Mouse (Mus musculus) embryonic fibroblast, embryonic 13.5 days (primary cell): ENCODE measurements around the gene Aar2. TPM values are rescaled to one million over a fixed set of nuclear protein-coding genes. Genes with fewer than 3 reads are reported as not detected.

Source experiments
- H3K27ac ChIP-seq: 2 replicates; pipeline ENCODE4 v1.5.1; 2012; ENCODE audit warnings: low read length, control low read depth, inconsistent platforms; ENCODE audit not compliant: insufficient read depth
- H3K4me1 ChIP-seq: 2 replicates; pipeline ENCODE4 v1.6.1; 2011; ENCODE audit warnings: low read length; ENCODE audit not compliant: control insufficient read depth, insufficient read depth
- H3K4me3 ChIP-seq: 2 replicates; pipeline ENCODE4 v1.5.1; 2011; ENCODE audit warnings: mild to moderate bottlenecking, control low read depth, low read length; ENCODE audit not compliant: insufficient read depth
- CTCF ChIP-seq: IDR thresholded peaks from 2 replicates; pipeline ENCODE4 v1.5.1; 2011; ENCODE audit warnings: mild to moderate bottlenecking, control low read depth, low read length, moderate library complexity, borderline replicate concordance; ENCODE audit not compliant: insufficient read depth
- POLR2A ChIP-seq: IDR thresholded peaks from 2 replicates; pipeline ENCODE4 v1.6.1; 2011; ENCODE audit warnings: low read depth, mild to moderate bottlenecking, control low read depth, low read length, moderate library complexity
- polyA plus RNA-seq: library from polyadenylated mRNA; stranded (reverse); fragments of >200 nt; gene quantifications from 2 replicates; pipeline ENCODE4 v1.2.4, GENCODE M21; 2011; ENCODE audit warnings: low read depth; ENCODE audit not compliant: missing spikeins, insufficient read length

The Aar2 gene
- polyA plus RNA-seq, 1 experiment = 14.1 TPM

DNA sequence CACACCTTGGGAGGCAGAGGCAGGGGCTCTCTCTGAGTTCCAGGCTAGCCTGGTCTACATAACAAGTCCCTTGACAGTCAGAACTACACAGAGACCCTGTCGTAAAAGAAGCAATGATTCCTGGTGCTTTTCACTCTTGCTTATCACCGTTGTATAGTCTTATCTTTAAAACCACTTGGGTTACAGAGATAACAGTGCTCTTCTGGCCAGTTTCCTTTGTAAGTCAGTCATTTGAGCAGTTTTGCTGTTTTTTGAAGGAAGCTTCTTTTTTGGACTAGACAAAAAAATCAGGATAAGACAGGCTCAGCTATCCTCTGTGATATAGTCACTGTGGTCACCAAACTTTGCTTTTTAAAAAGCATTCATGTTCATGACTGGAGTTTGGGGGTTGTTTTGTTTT, 14.4 kb downstream of the Aar2 start:
- no peak overlapping the region for H3K4me3 ChIP-seq
- TF ChIP-seq CTCF = no peak
- TF ChIP-seq POLR2A = no peak
- no peaks in the 10 kb centered on the region for H3K4me1 ChIP-seq
- H3K27ac ChIP-seq = no peak overlapping the region

- H3K27ac ChIP-seq = no peak overlapping the region
- no peaks in the 10 kb centered on the region for H3K4me1 ChIP-seq
- H3K4me3 ChIP-seq = no peak overlapping the region
- no peak for TF ChIP-seq CTCF
- no peak for TF ChIP-seq POLR2A
Measured at GRCm38 (mm10) chr2:156563557-156563956, 16.2 kb downstream of the Aar2 start.

DNA sequence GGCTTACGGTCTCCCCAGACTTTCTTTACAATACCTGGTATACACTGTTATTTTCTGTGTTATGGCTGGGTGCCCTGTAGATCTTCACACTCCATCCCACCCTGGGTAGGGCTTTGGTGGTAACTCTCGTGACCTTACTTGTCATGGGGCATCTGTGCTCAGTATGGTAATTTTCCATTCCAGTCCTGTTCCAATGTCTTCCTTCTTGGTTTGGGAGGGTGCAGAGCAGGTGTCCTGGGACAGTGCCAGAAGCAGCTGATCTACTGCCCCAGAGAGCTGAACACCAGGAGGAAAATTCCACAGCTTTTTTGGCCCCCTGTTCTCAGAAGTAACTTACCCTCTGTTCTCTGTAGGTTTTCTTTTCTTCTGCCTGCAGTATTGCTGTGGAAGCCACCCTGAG, 19.1 kb downstream of the Aar2 start:
- Histone ChIP-seq H3K4me1 (no peaks in the 10 kb centered on the region), H3K27ac (no peak overlapping the region), H3K4me3 (no peak overlapping the region)
- no peak for TF ChIP-seq CTCF
- TF ChIP-seq POLR2A = no peak

GRCm38 (mm10) chr2:156568647-156569046, 21.3 kb downstream of the Aar2 start:
- Histone ChIP-seq H3K4me1 (no peaks in the 10 kb centered on the region), H3K4me3 (no peak overlapping the region), H3K27ac (no peak overlapping the region)
- TF ChIP-seq POLR2A = no peak
- no peak for TF ChIP-seq CTCF

DNA sequence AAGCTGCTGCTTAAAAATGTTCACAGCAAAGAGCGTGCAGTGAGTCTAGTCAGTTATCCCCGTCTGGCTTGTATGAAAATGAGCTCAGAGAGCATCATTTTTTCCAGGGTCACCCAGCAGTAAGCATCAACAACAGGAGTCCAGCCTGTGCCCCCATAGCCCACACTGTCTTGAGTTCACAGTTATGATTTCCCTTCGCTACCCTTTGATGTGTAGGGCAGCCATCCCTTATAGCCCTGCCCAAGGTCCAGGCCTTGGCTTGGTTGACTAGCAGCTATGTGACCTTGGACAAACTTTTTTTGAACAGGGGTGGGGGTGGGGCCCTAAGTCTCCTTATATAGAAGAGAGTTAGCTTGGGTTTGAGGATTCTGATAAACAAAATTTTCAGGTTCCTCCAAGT, 21.9 kb downstream of the Aar2 start:
- Histone ChIP-seq H3K4me3 (no peak overlapping the region), H3K27ac (no peak overlapping the region), H3K4me1 (no peaks in the 10 kb centered on the region)
- TF ChIP-seq POLR2A (no peak), CTCF (no peak)

- Histone ChIP-seq H3K27ac (no peak overlapping the region), H3K4me1 (no peaks in the 10 kb centered on the region), H3K4me3 (no peak overlapping the region)
- TF ChIP-seq POLR2A (no peak), CTCF (no peak)
Measured at GRCm38 (mm10) chr2:156571521-156571920, 24.1 kb downstream of the Aar2 start.

DNA sequence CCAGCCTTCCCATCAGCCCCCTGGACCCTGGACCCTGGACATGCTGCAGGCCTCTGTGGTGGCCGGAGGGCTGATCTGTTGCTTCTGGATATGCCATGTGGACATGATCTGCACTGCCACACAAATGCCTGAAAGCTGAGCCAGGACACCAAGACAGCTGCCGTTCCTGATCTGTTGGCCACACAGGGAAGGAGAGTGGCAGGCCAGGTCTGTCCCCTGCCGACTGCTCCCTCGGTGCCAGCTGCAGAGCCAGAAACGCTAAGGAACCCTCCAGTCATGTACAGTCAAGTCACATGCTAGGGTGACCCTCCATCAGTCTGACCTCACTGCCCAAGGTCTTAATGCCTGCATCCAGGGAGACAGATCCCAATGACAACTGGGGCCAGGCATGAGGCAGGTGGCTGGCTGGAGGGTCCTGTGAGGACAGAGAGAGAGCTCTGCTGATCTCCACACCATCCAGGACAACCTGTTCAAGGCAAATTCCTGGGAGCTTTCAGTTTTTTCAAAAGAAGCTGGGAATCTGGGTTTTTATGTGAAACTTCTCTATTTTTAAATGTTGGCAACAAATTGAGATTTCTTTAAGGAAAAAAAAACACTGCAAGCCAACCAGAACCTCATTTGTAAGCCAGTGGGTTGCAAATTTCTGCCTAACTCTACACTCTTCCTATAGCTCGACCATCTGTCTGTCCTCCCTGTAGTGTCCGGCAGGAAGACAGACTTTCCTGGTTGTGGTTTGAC, 29.6 kb downstream of the Aar2 start:
- no peak for TF ChIP-seq CTCF
- TF ChIP-seq POLR2A = no peak
- Histone ChIP-seq H3K27ac (no peak overlapping the region), H3K4me1 (no peaks in the 10 kb centered on the region), H3K4me3 (no peak overlapping the region)

- TF ChIP-seq POLR2A (no peak), CTCF (no peak)
- H3K27ac ChIP-seq = no peak overlapping the region
- no peaks in the 10 kb centered on the region for H3K4me1 ChIP-seq
- H3K4me3 ChIP-seq = no peak overlapping the region
Measured at GRCm38 (mm10) chr2:156580507-156580906, 33.1 kb downstream of the Aar2 start.

DNA sequence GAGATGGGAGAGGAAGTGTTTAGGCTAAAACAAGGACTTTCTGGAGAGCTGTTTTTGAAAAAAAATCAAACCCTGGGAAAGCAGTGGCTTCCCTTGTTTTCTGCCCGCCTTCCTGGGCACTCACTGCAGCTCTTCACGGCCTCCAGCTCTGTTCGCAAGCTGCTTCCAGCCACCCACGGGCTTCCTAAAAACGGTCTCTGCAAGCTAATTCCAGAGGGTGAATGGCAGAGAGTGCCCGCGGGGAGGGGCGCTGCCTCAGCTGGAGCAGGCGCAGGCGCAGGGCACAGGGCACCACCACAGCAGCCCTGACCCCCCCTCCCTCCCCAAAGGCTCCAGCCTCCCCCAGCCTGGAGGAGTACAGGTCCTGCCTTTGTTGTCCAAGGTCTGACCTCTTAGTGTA, 33.9 kb downstream of the Aar2 start:
- no peaks in the 10 kb centered on the region for H3K4me1 ChIP-seq
- H3K4me3 ChIP-seq = no peak overlapping the region
- TF ChIP-seq CTCF (no peak), POLR2A (no peak)
- H3K27ac ChIP-seq = no peak overlapping the region

DNA sequence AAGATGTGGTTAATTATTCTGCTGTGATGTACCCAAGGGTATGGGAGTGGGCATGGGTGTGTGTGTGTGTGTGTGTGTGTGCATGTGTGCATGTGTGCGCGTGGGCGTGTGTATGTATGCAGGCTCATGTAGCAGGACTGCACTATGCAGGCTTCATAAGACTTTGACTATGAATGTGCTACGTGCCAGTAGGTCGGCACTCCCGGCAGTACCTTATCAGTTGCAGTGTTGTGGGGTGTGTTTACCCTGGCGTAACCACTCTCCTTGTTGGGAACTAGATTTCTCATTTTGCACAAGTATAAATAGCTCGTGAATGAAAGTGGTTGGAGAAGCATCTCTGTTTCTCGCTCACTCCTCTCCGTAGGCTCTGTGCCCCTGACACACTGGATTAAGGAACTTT, 35.5 kb downstream of the Aar2 start:
- no peak for TF ChIP-seq CTCF
- no peak for TF ChIP-seq POLR2A
- H3K4me3 ChIP-seq = no peak overlapping the region
- no peak overlapping the region for H3K27ac ChIP-seq
- no peaks in the 10 kb centered on the region for H3K4me1 ChIP-seq
